Mouse (Mus musculus): Measurements from ENCODE around the gene Teddm1b.

The Teddm1b gene

DNA sequence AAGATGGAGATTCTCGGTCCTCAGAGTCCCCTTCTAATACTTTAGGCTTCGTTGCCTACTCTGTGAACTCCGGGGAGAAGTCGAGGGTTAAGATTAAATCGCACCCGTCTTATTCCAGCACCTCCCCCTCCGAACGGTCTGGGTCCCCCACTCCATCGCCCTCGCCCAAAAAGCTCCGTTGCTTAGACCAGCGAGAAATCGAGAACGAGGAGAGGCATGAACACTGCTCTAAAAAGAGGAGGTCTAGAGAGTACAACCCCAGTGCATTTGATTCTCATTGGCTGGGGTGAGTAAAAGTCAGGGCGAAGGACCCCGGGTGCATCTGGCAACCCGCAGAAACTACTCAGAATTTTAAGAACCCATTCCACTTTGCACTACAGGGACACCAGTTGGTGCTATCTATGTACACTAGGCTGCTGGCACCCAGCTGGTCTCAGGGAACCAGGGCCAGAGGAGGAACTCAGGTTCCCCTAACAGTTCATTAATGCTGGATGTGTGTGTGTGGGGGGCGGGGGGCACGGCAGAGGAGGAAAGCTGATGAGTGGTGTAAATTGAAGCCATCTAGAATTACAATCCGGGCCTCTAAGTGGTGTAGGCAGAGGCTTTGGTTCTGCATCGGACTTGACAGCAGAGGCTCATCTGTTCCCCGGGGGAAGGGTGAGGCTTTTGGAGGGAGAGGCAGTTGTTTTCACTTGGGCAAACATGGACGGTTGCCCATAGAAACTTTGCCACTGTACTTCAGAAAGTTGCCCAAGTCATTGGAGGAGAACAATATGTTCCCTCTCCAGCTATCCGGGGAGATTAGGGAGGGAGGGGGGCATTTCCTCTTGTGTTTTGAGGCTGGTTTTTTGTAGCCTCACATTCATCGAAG is 26.9 kb downstream of the Teddm1b start:
- DNase-seq (ENCODE audit: extremely low read depth, low read depth, low spot score), result peak; percentile 71

DNA sequence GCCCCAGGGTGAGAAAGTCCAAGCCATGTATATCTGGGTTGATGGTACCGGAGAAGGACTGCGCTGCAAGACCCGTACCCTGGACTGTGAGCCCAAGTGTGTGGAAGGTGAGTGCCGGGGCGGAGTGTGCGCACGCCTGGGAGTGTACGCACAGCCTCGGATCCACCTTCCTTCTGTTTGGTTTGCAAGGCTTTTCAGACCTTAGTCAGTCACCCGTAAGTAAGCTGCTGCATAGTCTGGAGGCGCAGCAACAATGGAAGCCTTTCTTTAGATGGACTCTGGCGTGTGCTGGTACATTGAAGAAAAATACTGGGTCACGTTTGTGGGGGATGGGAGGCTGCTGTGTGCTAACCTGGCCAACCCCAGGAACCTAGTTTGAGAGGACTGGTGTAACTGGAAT is 28.9 kb downstream of the Teddm1b start:
- no peak for DNase-seq (ENCODE audit: extremely low read depth, low read depth, low spot score)

DNA sequence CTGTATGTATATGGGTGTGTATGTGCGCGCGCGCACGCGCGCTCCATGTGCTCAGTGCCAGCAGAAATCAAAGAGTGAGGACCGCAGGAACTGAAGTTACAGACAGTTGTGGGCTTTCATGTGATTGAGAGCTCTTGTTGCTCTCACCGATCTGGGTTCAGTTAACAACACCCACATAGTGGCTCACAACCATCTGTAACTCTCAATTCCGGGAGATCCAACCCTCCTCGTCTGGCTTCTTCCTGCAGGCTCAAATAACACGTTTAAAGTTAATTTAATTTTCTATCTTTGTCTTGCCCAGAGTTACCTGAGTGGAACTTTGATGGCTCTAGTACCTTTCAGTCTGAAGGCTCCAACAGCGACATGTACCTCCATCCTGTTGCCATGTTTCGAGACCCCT is 30.1 kb downstream of the Teddm1b start:
- no peak for DNase-seq (ENCODE audit: extremely low read depth, low read depth, low spot score)

DNA sequence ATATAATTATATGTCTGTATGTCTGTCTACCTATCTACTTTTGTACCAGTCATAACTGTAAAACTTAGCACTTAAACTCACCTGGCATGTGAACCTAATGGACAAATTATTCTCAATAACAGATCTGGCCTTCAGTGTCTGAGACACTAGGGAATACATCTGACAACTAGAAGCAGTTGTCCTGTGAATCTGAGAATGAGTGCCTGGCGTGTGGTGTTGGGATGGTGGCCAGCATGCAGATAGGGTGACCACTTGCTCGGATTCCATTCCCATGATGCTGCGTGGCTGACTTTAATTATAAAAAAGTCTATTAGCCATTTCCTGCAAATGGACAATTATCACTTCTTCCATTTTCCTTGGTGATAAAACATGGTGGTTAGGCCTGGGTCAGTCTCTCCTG is 31.7 kb downstream of the Teddm1b start:
- DNase-seq (ENCODE audit: extremely low read depth, low read depth, low spot score), result no peak

DNA sequence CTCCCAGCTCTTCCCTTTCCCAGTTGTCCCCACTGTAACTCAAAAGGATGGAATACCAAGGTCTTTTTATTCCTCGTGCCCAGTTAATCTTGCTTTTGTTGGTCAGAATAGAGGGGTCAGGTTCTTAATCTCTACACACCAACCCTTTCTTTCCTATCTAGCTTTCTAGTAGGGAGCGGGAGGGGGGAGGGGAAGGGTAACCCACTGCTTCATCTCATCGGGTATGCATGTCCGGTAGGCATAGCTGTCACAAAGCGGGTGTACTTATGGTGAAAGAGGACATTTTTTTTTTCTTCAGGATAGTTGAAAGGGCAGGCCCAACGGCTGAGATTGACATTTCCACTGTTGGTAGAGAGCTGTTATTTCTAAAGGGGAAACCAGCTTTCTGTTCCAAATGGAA is 34.1 kb downstream of the Teddm1b start:
- DNase-seq (ENCODE audit: extremely low read depth, low read depth, low spot score), result no peak

DNA sequence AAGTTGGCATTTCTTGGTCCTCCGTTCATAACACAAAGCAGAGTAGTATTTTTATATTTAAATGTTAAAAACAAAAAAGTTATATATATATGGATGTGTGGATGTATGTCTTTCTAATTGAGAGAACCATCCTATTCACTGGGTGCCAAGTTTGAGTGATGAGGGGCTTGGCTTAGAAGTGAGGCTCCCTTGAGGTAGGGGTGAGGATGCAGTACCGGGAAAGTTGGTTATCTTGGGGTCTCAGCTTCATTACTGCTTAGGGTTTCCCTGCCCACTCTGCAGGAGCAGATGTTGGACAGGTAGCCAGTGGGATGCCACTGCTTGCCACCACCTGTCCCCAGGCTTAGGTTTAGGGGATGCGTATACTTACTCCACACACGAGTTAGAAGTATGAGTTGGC is 34.6 kb downstream of the Teddm1b start:
- no peak for DNase-seq (ENCODE audit: extremely low read depth, low read depth, low spot score)

DNA sequence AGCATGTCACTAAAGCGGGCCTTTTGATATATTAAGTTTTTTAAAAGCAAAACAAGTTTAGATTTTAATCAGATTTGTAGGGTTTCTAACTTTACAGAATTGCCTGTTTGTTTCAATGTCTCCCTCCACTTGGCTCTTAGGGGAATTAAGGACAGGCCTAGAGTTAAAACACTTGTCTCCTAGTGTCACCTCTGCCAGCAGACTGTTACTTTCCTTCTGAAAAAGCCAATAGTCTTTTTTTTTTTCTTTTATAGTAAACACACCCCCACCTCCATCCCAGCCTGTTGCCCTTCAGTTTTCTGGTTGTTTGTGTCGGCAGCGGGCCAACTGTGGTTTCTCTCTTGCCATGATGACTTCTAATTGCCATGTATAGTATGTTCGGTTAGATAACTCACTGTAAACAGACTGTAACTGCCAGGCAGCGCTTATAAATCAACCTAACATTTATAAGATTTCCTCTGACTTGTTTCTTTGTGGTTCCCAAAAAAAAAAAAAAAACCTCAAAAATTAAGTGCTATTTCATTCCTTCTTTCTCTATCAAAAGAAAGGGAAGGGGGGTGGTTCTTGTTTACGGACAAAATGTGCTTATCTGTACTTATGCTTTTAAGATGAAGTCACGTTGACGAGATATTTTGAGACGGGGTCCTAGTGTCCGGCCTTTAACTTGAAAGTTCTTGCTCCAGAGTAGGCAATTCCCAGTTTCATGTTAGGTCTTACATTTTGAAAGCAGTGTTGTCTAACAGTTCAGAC is 35.2 kb downstream of the Teddm1b start:
- no peak for DNase-seq (ENCODE audit: extremely low read depth, low read depth, low spot score)

DNA sequence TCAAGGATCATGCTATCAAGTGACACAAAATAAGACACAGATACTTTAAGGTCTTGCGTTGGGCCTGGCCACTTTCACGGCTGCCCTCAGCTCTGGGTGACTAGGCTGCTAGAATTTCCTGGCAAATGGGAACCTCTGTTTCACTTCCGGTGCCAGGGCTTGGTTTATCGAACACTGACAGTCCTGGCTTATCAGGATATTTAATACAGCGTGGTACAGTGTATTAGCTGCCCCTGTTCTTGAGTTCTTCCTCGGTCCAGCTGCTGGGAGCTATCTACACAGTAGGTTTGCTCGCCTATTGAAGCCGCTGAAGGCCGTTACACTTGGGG is 35.8 kb downstream of the Teddm1b start:
- DNase-seq (ENCODE audit: extremely low read depth, low read depth, low spot score), result no peak

DNA sequence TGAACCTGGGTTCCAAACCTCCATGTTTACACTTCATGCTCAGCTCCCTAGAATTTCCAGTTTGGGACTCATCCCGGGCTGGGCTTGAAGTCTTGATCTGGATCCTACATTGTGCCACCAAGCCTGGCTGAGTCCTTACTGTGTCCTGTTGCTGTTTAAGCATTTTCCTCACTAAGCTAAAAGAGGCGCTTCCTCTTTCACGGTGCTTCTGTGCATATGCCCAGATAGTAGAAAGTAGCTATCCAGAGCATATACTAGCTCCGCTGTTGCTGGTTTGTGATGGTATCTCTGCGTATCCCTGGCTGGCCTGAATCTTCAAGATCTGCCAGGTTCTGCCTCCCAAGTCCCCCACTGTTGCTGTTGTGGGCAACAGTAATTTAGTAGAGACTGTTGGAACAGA is 36.3 kb downstream of the Teddm1b start:
- no peak for DNase-seq (ENCODE audit: extremely low read depth, low read depth, low spot score)

DNA sequence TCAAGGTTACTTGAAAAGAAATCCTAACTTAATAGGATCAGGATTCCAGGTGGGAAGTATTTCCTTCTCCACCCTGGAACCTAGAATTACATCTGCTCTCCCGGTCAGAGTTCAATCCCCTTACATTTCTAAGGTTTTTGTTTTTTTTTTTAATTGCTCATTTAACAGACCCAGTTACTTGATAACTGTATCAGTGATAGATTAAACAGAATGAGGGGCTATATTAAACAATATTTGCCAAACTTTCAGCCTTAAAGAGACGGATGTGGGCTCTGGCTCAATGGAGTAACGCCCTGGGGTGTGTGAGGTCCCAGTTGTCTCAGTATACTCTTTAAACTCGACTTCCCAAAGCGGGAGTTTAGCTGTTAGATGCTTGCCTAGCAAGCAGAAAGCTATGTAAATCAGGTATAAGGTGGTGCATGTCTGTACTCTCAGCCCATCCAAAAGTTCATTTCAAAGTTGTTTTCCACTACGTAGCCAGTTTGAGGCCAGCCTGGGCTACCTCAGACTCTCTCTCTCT is 37.2 kb downstream of the Teddm1b start:
- DNase-seq (ENCODE audit: extremely low read depth, low read depth, low spot score), result no peak

DNA sequence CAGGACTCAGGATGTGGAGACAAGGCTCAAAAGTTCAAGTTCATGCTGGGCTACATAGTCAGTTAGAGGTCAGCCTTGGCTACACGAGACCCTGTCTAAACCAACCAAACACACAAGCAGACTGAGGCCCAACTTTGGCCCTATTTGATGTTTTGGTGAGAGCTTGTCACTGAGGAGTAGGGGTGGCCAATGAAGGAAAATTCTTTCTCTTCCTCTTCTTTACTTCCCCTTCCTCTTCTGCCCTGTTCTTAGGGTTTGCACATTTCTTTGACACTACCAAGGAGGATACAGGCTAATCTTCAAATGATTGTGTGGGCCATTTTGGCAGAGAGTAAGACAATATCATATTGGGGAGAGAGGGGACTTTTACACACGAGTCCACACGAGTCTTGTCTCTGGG is 39.7 kb downstream of the Teddm1b start:
- no peak for DNase-seq (ENCODE audit: extremely low read depth, low read depth, low spot score)

DNA sequence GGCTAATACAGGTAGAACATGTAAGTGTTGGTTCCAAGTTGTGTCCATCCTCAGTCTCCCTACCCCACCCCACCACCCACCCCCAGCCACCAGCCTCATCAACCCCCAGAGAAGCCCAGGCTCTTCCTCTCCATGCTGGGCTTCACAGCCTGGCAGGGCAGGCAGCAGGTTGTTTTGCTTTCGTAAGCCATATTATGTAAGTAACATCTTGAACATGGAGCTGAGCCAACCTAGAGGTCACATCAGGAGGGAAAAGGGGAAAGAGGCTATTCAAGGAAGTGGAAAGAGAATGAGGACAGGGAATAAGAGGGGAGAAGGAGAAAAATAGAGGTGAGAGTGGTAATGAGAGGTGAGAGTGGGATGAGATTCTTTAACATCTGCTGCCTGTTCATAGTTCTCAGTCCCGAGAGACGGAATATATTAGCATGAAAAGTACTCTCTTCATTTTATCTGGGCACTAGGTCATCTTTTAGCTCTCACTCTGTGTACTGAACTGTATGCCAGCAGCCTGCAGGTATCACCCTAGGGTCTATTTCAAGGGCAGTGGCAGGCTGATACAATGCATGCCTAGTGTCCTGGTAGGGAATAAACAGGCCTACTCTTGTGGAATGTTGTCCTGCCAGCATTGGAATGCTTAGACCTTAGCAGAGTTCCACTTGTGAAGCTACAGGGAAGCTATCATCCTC is 44.5 kb downstream of the Teddm1b start:
- no peak for DNase-seq (ENCODE audit: extremely low read depth, low read depth, low spot score)

DNA sequence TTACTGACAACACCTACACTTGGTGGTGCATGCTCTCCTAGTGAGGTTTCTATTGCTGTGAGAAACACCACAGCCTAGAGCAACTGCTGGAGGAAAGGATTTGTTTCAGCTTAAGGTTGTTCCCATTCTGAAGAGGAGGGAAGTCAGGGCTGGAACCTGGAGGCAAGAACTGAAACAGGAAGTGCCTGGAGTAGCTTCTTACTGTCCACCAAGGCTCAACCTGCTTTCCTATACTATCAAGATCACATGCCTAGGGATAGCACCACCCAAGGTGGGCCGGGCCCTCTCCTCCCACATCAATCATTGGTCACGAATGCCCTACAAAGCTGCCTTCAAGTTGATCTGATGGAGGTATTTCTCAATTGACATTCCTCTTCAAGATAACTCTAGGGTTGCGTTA is 47.5 kb downstream of the Teddm1b start:
- no peak for DNase-seq (ENCODE audit: extremely low read depth, low read depth, low spot score)

DNA sequence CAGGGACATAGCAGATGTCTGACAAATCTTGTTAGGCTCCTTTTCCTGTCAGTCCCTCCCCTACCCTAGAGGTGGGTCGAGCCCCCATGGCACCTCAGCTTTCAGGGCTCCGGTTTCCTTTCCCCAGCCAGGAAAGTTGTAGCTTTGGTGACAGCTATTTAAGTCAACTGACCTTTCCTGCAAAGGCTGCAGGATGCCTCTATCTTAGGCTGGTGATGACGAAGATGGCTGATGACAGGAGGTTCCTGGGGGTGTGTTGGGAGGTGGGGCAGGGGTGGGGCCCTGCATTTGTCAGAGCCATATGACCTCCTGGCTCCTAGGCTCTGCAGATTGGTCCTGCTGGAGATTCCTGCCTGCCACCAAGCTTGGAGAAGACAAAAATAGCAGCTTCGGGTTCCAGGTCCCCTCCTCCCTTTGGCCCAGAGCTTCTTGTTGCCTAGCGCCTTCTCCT is 48.5 kb downstream of the Teddm1b start:
- DNase-seq (ENCODE audit: extremely low read depth, low read depth, low spot score), result no peak

DNA sequence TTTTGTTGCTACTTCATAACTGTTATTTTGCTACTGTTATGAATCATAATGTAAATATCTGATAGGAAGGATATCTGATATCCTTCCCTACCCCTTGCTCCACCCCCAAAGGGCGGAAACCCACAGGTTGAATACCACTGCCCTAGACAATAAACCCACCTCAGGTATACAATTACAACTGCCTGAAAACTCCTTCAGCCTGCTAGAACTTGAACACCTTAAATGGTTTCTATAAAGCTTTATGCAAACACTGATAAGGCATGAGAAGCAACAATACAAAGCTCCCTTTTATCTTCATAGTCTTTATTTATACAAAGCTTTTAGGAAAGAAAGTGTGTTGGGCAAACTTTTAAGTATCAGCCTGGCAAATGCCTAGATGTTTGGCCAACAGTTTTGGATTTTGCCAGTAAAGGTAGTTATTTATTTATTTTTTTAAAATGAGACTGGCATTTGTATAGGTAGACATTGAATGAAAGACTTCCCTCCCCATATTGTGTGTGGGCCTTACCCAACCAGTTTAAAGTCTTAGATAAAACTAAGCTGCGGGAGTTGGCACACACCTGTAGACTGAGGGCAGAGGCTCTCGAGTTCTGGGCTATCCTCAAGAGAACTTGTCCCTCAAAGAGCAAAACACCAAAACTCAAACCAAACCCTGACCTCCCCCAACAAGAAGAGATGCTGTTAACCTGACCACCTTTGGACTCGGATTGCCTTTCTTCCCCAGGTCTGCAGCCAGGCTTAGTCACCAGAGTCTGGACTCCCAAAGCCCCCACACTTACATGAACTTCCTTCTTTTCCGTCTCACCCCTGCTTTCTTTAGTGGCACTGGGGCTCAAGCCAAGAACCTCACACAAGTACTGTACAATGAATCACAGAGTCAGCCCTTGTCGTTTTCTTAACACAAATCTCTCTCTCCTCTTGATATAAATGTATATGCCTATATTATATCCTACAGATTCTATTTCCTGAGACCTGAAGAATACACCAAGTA is 50.5 kb downstream of the Teddm1b start:
- no peak for DNase-seq (ENCODE audit: extremely low read depth, low read depth, low spot score)
